10 mouse cellular contexts compared by ENCODE assay signal in the genomic region with DNA sequence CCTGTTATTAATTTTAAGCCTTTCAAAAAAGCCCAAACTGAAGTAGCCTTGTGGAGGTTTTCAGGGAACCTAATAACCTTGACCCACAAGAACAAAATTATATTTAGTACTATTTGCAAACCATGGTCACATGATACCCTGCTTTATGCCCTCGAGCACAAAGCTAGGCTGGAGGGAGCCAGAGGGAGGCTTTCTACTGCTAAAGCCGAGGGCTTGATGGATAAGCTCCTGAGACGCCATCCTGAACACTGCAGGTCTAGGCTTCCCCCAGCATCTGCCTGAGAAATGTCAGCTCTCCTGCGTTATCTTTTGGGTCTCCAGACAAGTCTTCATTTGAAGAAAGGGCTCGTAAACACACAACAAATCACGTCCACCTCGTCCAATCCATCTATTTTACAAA.
"Had no signal": no experiment of that assay in that cellular context is flagged by ENCODE, and none has a peak within 500 bp of the region (broad histone marks: within the 10 kb centered on the region; RNA-seq: fewer than 3 reads in every experiment).

No protein-coding gene starts in this region.

- DNase-seq: liver, embryonic 13.5 days; right cerebral cortex, postnatal 4 days; thymus, adult 2 months; thymus, postnatal 25 days had no signal

- H3K36me3 ChIP-seq: limb, embryonic 10.5 days; liver, embryonic 13.5 days; midbrain, embryonic 13.5 days; neural tube, embryonic 15.5 days; stomach, embryonic 15.5 days had no signal

- H3K4me3 ChIP-seq: left cerebral cortex, adult 2 months; limb, embryonic 10.5 days; liver, embryonic 13.5 days; midbrain, embryonic 13.5 days; neural tube, embryonic 15.5 days; stomach, embryonic 15.5 days had no signal

- H3K27me3 ChIP-seq: liver, embryonic 13.5 days; midbrain, embryonic 13.5 days; neural tube, embryonic 15.5 days; stomach, embryonic 15.5 days had no signal

- ATAC-seq: liver, postnatal 0 days; midbrain, embryonic 13.5 days had no signal

- H3K9me3 ChIP-seq: limb, embryonic 10.5 days; liver, embryonic 13.5 days; midbrain, embryonic 13.5 days; neural tube, embryonic 15.5 days; stomach, embryonic 15.5 days had no signal

- H3K4me1 ChIP-seq: liver, embryonic 13.5 days had no signal

- H3K4me2 ChIP-seq: liver, embryonic 13.5 days; midbrain, embryonic 13.5 days; neural tube, embryonic 15.5 days; stomach, embryonic 15.5 days had no signal

- H3K27ac ChIP-seq: left cerebral cortex, adult 2 months; limb, embryonic 10.5 days; liver, embryonic 13.5 days; midbrain, embryonic 13.5 days; neural tube, embryonic 15.5 days; stomach, embryonic 15.5 days had no signal

- H3K9ac ChIP-seq: liver, embryonic 13.5 days; liver, postnatal 0 days; midbrain, embryonic 13.5 days; neural tube, embryonic 15.5 days; stomach, embryonic 15.5 days had no signal
